Mouse (Mus musculus): ENCODE measurements around the gene Gm42791. TPM values are rescaled to one million over a fixed set of nuclear protein-coding genes. Genes with fewer than 3 reads are reported as not detected.

Gm42791 gene
- polyA plus RNA-seq, 1 experiment = not detected

GRCm38 (mm10) chr5:148973019-148973668 lies 21.8 kb downstream of the Gm42791 start:
- no peak for TF ChIP-seq GATA1 (IDR thresholded peaks at IDR 0.05; ENCODE audit: low read length)

GRCm38 (mm10) chr5:148972167-148972566 lies 22.8 kb downstream of the Gm42791 start:
- no peak for TF ChIP-seq GATA1 (IDR thresholded peaks at IDR 0.05; ENCODE audit: low read length)

GRCm38 (mm10) chr5:148969648-148970047 lies 25.3 kb downstream of the Gm42791 start:
- no peak for TF ChIP-seq GATA1 (IDR thresholded peaks at IDR 0.05; ENCODE audit: low read length)

GRCm38 (mm10) chr5:148968958-148969576 lies 25.9 kb downstream of the Gm42791 start:
- no peak for TF ChIP-seq GATA1 (IDR thresholded peaks at IDR 0.05; ENCODE audit: low read length)

GRCm38 (mm10) chr5:148968179-148968578 lies 26.8 kb downstream of the Gm42791 start:
- TF ChIP-seq GATA1 (IDR thresholded peaks at IDR 0.05; ENCODE audit: low read length) = no peak

- no peak for TF ChIP-seq GATA1 (IDR thresholded peaks at IDR 0.05; ENCODE audit: low read length)
These were observed 28.6 kb downstream of the Gm42791 start for GRCm38 (mm10) chr5:148966395-148966794.

- no peak for TF ChIP-seq GATA1 (IDR thresholded peaks at IDR 0.05; ENCODE audit: low read length)
These were observed 29.1 kb downstream of the Gm42791 start for GRCm38 (mm10) chr5:148965691-148966333.

GRCm38 (mm10) chr5:148965089-148965591 lies 29.8 kb downstream of the Gm42791 start:
- TF ChIP-seq GATA1 (IDR thresholded peaks at IDR 0.05; ENCODE audit: low read length) = no peak

- TF ChIP-seq GATA1 (IDR thresholded peaks at IDR 0.05; ENCODE audit: low read length) = no peak
These were observed 30.7 kb downstream of the Gm42791 start for GRCm38 (mm10) chr5:148964251-148964650.

- TF ChIP-seq GATA1 (IDR thresholded peaks at IDR 0.05; ENCODE audit: low read length) = no peak
These were observed 34.7 kb downstream of the Gm42791 start for GRCm38 (mm10) chr5:148960211-148960610.

- no peak for TF ChIP-seq GATA1 (IDR thresholded peaks at IDR 0.05; ENCODE audit: low read length)
These were observed 35.6 kb downstream of the Gm42791 start for GRCm38 (mm10) chr5:148959068-148959990.

GRCm38 (mm10) chr5:148958355-148958754 lies 36.6 kb downstream of the Gm42791 start:
- TF ChIP-seq GATA1 (IDR thresholded peaks at IDR 0.05; ENCODE audit: low read length) = no peak

- TF ChIP-seq GATA1 (IDR thresholded peaks at IDR 0.05; ENCODE audit: low read length) = no peak
These were observed 37.9 kb downstream of the Gm42791 start for GRCm38 (mm10) chr5:148956898-148957535.

GRCm38 (mm10) chr5:148956091-148956490 lies 38.9 kb downstream of the Gm42791 start:
- no peak for TF ChIP-seq GATA1 (IDR thresholded peaks at IDR 0.05; ENCODE audit: low read length)

GRCm38 (mm10) chr5:148955575-148955974 lies 39.4 kb downstream of the Gm42791 start:
- TF ChIP-seq GATA1 (IDR thresholded peaks at IDR 0.05; ENCODE audit: low read length) = no peak
